Mouse (Mus musculus) erythroblast, embryonic 14.5 days (primary cell): ENCODE results near the gene Patj.

Experiments
- GATA1 ChIP-seq: IDR thresholded peaks from 2 replicates; pipeline ENCODE4 v1.6.1; 2012; ENCODE audit warnings: low read length, inconsistent platforms, mixed read lengths
- TAL1 ChIP-seq: IDR thresholded peaks from 3 replicates; pipeline ENCODE4 v1.6.1; 2012; ENCODE audit warnings: low read length, inconsistent platforms, mixed read lengths

GRCm38 (mm10) chr4:98478005-98478404 is 82.4 kb downstream of the Patj start:
- no peak for TF ChIP-seq TAL1
- no peak for TF ChIP-seq GATA1
